Mouse (Mus musculus) liver, embryonic 13.5 days (tissue): Measurements from ENCODE around the gene Tmem115. TPM values are rescaled to one million over a fixed set of nuclear protein-coding genes. Genes with fewer than 3 reads are reported as not detected.

Experiments used
- ATAC-seq: fragments of 200-750 bp; cut with Nextera tagmentation; 2 replicates; pipeline ENCODE4 v1.8.0; 2017; ENCODE audit warnings: low read depth, mild to moderate bottlenecking, moderate number of reproducible peaks, moderate library complexity
- DNase-seq: peaks from one replicate; pipeline ENCODE4 v3.0.0; 2022
- H3K27ac ChIP-seq: fragments of 300-500 bp; sonication (generic); 2 replicates; pipeline ENCODE4 v1.5.1; 2015; ENCODE audit warnings: moderate library complexity, mild to moderate bottlenecking, inconsistent platforms
- H3K27me3 ChIP-seq: fragments of 300-500 bp; sonication (generic); 2 replicates; pipeline ENCODE4 v1.6.1; 2015; ENCODE audit warnings: mild to moderate bottlenecking, inconsistent platforms
- H3K36me3 ChIP-seq: fragments of 300-500 bp; sonication (generic); 2 replicates; pipeline ENCODE4 v1.6.1; 2015; ENCODE audit warnings: mild to moderate bottlenecking, inconsistent platforms
- H3K4me1 ChIP-seq: fragments of 300-500 bp; sonication (generic); replicated peaks from 2 replicates; pipeline ENCODE4 v1.6.1; 2015; ENCODE audit warnings: inconsistent platforms
- H3K4me2 ChIP-seq: fragments of 300-500 bp; sonication (generic); 2 replicates; pipeline ENCODE4 v1.6.1; 2015; ENCODE audit warnings: inconsistent platforms, mild to moderate bottlenecking, moderate library complexity
- H3K4me3 ChIP-seq: fragments of 300-500 bp; sonication (generic); replicated peaks from 2 replicates; pipeline ENCODE4 v1.5.1; 2015; ENCODE audit warnings: mild to moderate bottlenecking, inconsistent platforms
- H3K9ac ChIP-seq: fragments of 300-500 bp; sonication (generic); 2 replicates; pipeline ENCODE4 v1.6.1; 2015; ENCODE audit warnings: mild to moderate bottlenecking, inconsistent platforms
- H3K9me3 ChIP-seq: fragments of 300-500 bp; sonication (generic); replicated peaks from 2 replicates; pipeline ENCODE4 v1.6.1; 2016; ENCODE audit warnings: inconsistent platforms
- WGBS: fragments of 180-500 bp; shearing (Covaris S2); methylation state at CpG from one replicate; pipeline ENCODE4 v1.1.7; 2015; ENCODE audit not compliant: insufficient replicate concordance; 5-methylcytosine and 5-hydroxymethylcytosine counted together
- polyA plus RNA-seq: library from polyadenylated mRNA; unstranded; fragments of >200 nt; fragmentation: Nextera tagmentation; extraction: Ambion mirVana; gene quantifications from 2 replicates; pipeline ENCODE4 v1.2.1, GENCODE M21; 2015

The Tmem115 gene
- polyA plus RNA-seq: 16.5 and 18.3 TPM in 2 replicates

DNA sequence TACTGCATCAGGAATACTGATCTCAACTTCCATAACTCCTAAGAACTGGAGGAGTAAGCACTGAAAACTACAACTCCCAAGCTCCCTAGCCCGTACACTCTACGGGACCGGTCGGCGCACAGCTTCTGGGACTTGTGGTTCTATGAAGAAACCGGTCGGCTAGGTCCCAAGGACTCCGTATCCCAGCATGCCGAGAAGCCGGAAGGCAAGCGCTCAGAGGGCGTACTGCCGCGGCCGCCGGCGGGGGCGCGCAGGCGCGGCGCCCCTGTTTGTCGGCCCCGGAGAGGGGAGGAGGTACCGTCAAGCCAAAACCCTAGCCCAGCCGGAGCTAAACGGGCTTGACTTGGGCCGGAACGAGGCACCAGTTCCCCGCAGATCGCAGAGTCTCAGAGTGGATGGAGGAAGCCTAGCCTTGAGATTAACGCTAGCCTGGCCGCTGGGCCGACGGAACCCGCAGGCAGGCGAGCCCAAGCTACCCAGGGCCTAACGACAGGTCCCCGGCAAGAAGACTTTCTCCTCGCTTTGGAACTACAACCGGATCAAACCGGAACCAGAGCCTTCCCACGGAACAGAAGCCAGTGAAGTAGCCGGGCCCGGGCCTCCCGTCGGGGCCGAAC is at the start of gene Tmem115:
Tmem115 (plus strand) TSS at position 155 of the 617 bp plus-strand sequence.
- H3K4me3 ChIP-seq: peak within 1 kb of the TSS; percentile 71
- 0 out of 2 replicates have a peak, but pooled peaks cover 2% of the 10 kb centered on the region for H3K27me3 ChIP-seq
- H3K4me1 ChIP-seq: peaks cover 42% of the 10 kb centered on the region
- ATAC-seq (peak; percentile 96), DNase-seq (peak; percentile 86)
- H3K9me3 ChIP-seq: no peaks in the 10 kb centered on the region
- peak within 1 kb of the TSS; percentile 96 for H3K4me2 ChIP-seq
- peak within 1 kb of the TSS; percentile 89 for H3K9ac ChIP-seq
- peak within 1 kb of the TSS; percentile 83 for H3K27ac ChIP-seq
- H3K36me3 ChIP-seq: peaks cover 25% of the 10 kb centered on the region
- under 1% methylated on average over 48 of the region's 48 CpGs for WGBS

GRCm38 (mm10) chr9:107484302-107484701 is 49.4 kb upstream of the Tmem115 start:
- Histone ChIP-seq H3K9ac (no peak overlapping the region), H3K27me3 (peaks cover 16% of the 10 kb centered on the region), H3K4me3 (no peak overlapping the region), H3K36me3 (no peaks in the 10 kb centered on the region), H3K4me2 (no peak overlapping the region), H3K27ac (no peak overlapping the region), H3K9me3 (no peaks in the 10 kb centered on the region), H3K4me1 (peaks cover 37% of the 10 kb centered on the region)
- 76% methylated on average over 17 of the region's 17 CpGs for WGBS
- no peak for DNase-seq
- no peak for ATAC-seq

DNA sequence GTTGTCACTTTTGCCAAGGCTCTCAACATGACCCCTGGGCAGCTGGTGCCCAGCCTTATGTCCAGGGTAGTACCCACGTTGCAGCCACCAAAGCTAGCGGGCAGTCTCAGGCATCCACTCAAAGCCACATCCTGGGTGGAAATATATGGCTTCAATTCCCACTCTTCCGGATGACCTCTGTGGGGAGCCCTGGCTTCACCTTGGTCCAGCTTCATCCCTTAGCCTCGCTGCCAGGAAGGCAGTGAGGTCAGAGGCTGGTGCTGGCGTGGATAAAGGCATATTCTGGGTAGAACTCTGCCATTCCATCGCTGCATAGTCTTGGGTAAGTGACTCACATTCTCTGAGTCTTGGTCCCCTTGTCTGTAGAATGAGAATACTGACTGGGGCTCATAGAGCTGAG is 49.0 kb upstream of the Tmem115 start:
- Histone ChIP-seq H3K9me3 (no peaks in the 10 kb centered on the region), H3K27ac (no peak overlapping the region), H3K4me1 (peaks cover 37% of the 10 kb centered on the region), H3K4me2 (no peak overlapping the region), H3K36me3 (no peaks in the 10 kb centered on the region), H3K9ac (no peak overlapping the region), H3K4me3 (no peak overlapping the region), H3K27me3 (peaks cover 15% of the 10 kb centered on the region)
- DNase-seq (no peak), ATAC-seq (no peak)
- 70% methylated on average over 6 of the region's 6 CpGs for WGBS

GRCm38 (mm10) chr9:107486086-107486485 is 47.7 kb upstream of the Tmem115 start:
- H3K27me3 ChIP-seq: peaks cover 4% of the 10 kb centered on the region; the same call in 1 of the 2 replicates
- H3K36me3 ChIP-seq: no peaks in the 10 kb centered on the region
- no peak overlapping the region for H3K27ac ChIP-seq
- H3K9ac ChIP-seq: no peak overlapping the region
- DNase-seq (no peak), ATAC-seq (no peak)
- H3K4me2 ChIP-seq: no peak overlapping the region
- H3K4me3 ChIP-seq: no peak overlapping the region
- no peaks in the 10 kb centered on the region for H3K9me3 ChIP-seq
- H3K4me1 ChIP-seq: peaks cover 40% of the 10 kb centered on the region
- WGBS: 60% methylated on average over 10 of the region's 10 CpGs

DNA sequence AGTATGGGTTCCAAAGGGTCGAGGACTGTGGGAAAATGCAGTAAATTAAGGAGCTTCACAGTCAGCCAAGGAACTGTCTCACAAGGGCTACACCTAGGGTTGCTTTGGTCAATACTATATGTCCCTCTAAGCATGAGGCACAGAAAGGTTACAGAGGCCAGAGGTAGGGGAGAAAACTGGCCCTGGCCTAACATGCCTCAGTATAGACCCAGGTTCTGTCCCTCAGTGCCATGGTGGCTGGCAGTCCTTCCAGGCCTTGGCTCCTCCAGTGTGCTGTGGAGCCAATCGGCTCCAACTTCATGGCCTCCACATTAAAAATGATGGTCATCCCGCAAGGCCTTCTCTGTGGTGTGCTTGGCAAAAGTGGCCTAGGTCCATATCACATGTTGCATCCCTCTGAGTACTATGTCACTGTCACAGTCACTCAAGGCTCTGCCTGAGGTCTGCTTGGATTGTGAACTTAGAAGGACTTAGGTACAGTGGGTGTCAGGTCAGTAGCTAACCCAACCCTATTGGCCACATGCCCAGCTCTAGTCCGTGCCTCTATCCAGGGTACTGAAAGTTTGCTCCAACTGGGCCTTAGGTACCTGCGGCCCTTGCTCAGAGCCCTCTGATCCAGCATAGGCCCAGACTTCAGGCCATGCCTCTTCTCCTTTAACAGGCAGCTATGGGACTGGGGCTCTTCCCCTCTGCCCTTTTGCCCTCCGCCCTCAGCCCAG is 47.1 kb upstream of the Tmem115 start:
- H3K9me3 ChIP-seq: no peaks in the 10 kb centered on the region
- no peak overlapping the region for H3K4me2 ChIP-seq
- H3K4me1 ChIP-seq: peaks cover 42% of the 10 kb centered on the region
- H3K27ac ChIP-seq: no peak overlapping the region
- ATAC-seq (no peak; the same call in 1 of the 2 replicates), DNase-seq (no peak)
- peaks cover under 1% of the 10 kb centered on the region; the same call in 1 of the 2 replicates for H3K27me3 ChIP-seq
- WGBS: 60% methylated on average over 6 of the region's 6 CpGs
- H3K36me3 ChIP-seq: no peaks in the 10 kb centered on the region
- no peak overlapping the region for H3K4me3 ChIP-seq
- no peak overlapping the region for H3K9ac ChIP-seq

- H3K4me3 ChIP-seq: peak overlapping the region; percentile 46
- H3K36me3 ChIP-seq: no peaks in the 10 kb centered on the region
- ATAC-seq: peak; percentile 28
- no peaks in the 10 kb centered on the region for H3K9me3 ChIP-seq
- H3K9ac ChIP-seq: peak overlapping the region; percentile 39
- no peak for DNase-seq
- 60% methylated on average over 8 of the region's 8 CpGs for WGBS
- H3K4me2 ChIP-seq: peak overlapping the region; percentile 58
- H3K4me1 ChIP-seq: peaks cover 72% of the 10 kb centered on the region
- no peak overlapping the region for H3K27ac ChIP-seq
- H3K27me3 ChIP-seq: no peaks in the 10 kb centered on the region
These were observed 43.6 kb upstream of the Tmem115 start for GRCm38 (mm10) chr9:107490146-107490545.

DNA sequence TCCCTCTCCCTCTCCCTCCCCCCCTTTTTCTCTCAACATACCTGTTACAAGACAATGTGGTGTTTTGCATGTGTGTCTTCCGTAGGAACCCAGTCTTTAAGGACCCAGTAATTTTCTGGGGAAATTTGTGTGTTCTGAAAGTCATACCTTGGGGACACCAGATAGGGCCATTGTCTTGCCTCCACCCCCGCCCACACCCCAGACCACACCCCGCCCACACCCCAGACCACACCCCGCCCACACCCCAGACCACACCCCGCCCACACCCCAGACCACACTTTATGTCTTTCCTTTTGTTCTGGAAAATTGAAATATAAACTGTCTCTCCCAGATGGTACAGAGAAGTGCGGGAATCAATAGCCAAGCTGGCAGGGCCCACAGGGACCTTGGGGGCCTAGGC is 43.1 kb upstream of the Tmem115 start:
- Histone ChIP-seq H3K4me3 (peak overlapping the region; percentile 46), H3K36me3 (no peaks in the 10 kb centered on the region), H3K4me2 (peak overlapping the region; percentile 58), H3K27ac (no peak overlapping the region), H3K9ac (peak overlapping the region; percentile 39), H3K4me1 (peaks cover 77% of the 10 kb centered on the region), H3K9me3 (no peaks in the 10 kb centered on the region), H3K27me3 (no peaks in the 10 kb centered on the region)
- DNase-seq (no peak), ATAC-seq (peak; percentile 59)
- 31% methylated on average over 6 of the region's 6 CpGs for WGBS

DNA sequence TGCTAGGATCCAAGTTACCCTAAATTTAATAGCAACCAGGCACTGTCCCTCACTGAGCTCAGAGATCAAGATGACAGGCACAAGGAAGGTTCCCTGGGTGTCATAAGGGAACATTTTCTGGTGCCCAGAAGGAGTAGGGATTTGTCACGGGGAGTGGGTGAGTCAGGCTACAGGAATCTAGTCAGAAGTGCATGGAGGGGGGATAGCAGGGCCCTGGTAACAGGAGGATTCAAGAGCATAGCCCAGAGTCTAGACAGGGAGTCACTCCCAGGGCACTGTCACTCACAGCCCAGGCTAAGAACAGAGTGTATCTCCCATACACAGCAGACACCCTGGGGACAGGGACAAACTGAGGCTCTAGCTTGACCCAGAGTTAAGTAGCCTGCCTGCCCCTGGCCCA is 40.2 kb upstream of the Tmem115 start:
- Histone ChIP-seq H3K27ac (no peak overlapping the region), H3K9ac (no peak overlapping the region), H3K27me3 (0 out of 2 replicates have a peak, but pooled peaks cover 8% of the 10 kb centered on the region), H3K4me1 (peaks cover 90% of the 10 kb centered on the region), H3K36me3 (no peaks in the 10 kb centered on the region), H3K9me3 (no peaks in the 10 kb centered on the region), H3K4me3 (no peak overlapping the region), H3K4me2 (no peak overlapping the region)
- ATAC-seq (no peak), DNase-seq (no peak)
- 50% methylated on average over 1 of the region's 1 CpGs for WGBS

DNA sequence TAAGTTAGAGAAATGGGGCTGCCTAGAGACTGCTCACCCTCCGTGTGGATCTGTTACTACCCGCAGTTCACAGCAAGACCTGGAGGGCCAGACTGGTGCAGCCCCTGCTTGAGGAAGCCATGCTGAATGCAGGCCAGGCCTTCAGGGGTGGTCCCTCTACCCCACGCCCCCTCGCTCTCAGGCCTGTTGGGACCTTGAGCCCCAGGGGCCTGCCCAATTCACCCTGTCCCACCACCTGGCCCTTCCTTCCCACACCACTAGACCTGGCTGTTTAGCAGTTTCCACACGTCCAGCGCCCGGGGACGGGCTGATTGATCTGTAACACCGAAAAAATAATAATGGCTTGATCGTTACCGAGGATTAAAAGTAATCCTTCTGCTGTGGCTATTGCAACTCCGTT is 39.5 kb upstream of the Tmem115 start:
- 81% methylated on average over 12 of the region's 12 CpGs for WGBS
- H3K4me1 ChIP-seq: peaks cover 84% of the 10 kb centered on the region
- H3K9ac ChIP-seq: no peak overlapping the region
- no peaks in the 10 kb centered on the region for H3K36me3 ChIP-seq
- DNase-seq (no peak), ATAC-seq (no peak)
- H3K4me3 ChIP-seq: no peak overlapping the region
- H3K9me3 ChIP-seq: no peaks in the 10 kb centered on the region
- 0 out of 2 replicates have a peak, but pooled peaks cover 8% of the 10 kb centered on the region for H3K27me3 ChIP-seq
- no peak overlapping the region for H3K27ac ChIP-seq
- no peak overlapping the region for H3K4me2 ChIP-seq

DNA sequence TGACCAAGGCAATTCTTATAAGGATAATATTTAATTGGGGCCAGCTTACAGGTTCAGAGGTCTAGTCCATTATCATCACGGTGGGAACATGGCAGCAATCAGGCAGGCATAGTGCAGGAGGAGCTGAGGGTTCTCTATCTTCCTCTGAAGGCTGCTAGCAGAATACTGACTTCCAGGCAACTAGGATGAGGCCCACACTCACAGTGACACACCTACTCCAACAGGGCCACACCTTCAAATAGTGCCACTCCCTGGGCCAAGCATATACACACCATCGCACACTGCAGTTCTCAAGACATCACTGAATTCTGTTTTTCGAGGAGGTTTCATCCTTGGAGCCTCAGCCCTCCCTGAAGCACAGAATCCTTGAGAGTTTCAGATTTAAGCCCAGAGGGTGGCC is 37.4 kb upstream of the Tmem115 start:
- WGBS: 30% methylated on average over 3 of the region's 3 CpGs
- no peak for DNase-seq
- H3K9ac ChIP-seq: peak overlapping the region; percentile 32
- 0 out of 2 replicates have a peak, but pooled peaks cover 12% of the 10 kb centered on the region for H3K27me3 ChIP-seq
- no peaks in the 10 kb centered on the region for H3K9me3 ChIP-seq
- H3K4me2 ChIP-seq: peak overlapping the region; percentile 39
- no peaks in the 10 kb centered on the region for H3K36me3 ChIP-seq
- H3K4me3 ChIP-seq: 0 out of 2 replicates have a peak overlapping the region, but pooled peaks have one; percentile 2
- peaks cover 63% of the 10 kb centered on the region for H3K4me1 ChIP-seq
- peak overlapping the region; percentile 32; the same call in 1 of the 2 replicates for H3K27ac ChIP-seq
- peak; percentile 91 for ATAC-seq

DNA sequence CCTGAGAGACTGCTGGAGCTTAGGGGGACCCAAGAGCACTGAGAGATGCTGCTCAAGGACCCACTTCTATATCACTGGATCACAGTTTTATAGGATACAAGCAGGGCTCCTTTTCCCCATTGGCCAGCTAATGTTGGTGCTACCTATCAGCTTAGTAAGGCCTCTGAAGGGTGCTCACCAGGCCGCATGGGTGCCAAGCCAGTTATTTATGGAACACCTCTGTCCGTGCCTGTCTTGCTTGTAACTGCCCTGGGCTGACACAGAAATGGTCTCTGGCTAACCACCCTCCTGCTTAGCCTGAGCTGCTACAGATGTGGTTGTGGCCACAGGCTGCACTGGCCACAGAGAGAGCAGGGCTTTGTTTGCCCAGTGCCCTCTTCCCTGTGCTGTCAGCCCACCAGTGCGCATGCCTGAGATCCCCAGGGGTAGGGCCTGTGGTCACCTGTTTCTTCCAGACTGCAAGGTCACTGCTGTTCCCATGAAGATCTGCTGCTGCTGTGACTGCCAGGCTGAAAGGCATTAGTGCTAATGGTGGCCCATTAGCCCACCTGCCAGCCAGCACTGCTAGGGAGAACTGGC is 32.9 kb upstream of the Tmem115 start:
- Histone ChIP-seq H3K36me3 (no peaks in the 10 kb centered on the region), H3K9ac (no peak overlapping the region), H3K4me2 (no peak overlapping the region), H3K27ac (no peak overlapping the region), H3K27me3 (peaks cover 12% of the 10 kb centered on the region; the same call in 1 of the 2 replicates), H3K4me1 (peaks cover 22% of the 10 kb centered on the region), H3K4me3 (no peak overlapping the region), H3K9me3 (no peaks in the 10 kb centered on the region)
- no peak for ATAC-seq
- no peak for DNase-seq
- 67% methylated on average over 3 of the region's 3 CpGs for WGBS
